Mouse (Mus musculus): Measurements from ENCODE around the gene Paqr5.

Gene Paqr5

DNA sequence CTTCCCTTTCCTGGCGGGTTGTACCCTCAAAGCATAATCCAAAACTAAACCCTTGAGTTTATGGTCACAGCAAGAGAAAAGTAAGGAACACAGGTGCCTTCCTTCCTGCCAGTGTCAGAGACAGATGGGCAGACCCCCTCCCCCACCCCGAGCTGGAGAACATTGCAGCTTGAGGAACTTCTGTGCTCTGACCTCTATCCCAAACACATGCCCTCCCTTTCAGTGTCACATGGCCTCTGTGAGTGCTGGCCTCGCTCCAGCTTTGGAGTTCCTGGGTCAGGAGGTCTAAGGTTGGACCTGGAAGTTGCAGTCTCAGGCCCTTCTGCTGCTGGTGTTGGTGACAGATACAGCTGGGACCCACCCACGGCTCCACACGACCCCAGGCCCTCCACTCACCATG is 65.9 kb downstream of the Paqr5 start:
- no peak for DNase-seq (ENCODE audit: extremely low read depth, low read depth, low spot score)

DNA sequence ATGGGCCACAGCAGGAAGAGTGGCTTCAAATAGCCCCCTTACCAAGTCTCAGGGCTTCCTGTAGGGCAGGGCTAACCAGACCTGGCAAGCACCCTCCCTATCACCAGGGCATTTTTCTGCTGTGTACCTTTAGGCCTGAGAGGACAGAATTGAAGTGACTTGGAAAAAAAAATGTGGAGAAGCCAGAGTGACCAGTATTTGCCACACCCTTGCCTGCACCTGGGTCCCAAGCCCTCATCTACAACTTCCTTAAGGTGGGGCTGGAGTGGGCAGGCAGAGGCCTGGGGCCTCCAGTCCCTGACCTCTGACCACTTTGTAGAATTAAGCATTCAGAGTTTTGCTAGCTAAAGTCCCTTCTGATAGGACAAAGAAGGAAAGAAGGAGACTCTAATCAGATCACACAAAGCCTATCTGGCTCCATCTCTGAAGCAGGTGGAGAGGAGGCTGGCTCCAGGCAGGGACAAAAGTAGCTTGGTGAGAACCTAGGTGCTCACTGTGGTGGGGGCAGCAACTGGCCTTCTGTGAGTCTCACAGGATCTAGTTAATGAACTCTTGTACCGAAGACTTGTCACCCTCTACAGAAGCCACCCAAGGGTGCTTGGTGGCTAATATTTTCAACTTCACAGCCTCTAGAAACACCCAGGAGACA is 66.6 kb downstream of the Paqr5 start:
- DNase-seq (ENCODE audit: extremely low read depth, low read depth, low spot score), result no peak

DNA sequence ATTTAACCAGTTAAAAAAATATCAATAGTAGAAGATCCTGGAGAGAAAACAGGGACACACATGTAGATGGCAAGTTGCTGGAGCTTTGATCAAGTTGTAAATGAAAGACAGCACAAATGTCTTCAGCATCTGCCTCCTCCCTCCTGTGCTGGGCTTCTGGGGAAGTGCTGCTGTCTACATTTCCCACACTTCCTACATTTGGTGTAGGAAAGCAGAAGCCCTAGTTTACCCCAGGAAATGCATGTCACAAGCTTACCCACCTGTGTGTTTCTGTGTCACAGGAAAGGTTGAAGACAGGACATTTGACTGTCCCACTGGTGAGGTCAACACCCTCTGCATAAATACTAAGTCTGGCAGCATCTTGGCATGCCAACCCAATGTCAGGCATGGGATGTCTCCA is 71.9 kb downstream of the Paqr5 start:
- no peak for DNase-seq (ENCODE audit: extremely low read depth, low read depth, low spot score)

DNA sequence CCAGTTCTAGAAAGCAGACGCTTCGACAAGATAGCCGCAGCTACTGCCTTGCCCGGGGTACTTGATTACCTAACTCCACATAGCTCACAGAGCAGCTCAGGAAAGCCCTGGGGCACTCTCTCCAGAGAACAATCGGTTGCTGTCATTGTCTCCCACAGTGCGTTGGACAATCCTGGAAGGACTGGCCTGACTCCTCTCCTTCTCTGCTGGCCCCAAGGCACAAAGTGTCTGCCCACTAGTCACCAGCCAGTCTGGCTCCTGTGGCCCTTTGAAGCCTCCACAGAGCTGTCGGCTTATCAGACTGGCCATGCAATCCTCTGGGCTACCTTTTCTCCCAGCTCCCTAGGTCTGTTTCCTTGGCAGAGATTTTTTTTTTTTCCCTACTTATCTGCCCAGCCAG is 74.4 kb downstream of the Paqr5 start:
- peak; percentile 30 for DNase-seq (ENCODE audit: extremely low read depth, low read depth, low spot score)

DNA sequence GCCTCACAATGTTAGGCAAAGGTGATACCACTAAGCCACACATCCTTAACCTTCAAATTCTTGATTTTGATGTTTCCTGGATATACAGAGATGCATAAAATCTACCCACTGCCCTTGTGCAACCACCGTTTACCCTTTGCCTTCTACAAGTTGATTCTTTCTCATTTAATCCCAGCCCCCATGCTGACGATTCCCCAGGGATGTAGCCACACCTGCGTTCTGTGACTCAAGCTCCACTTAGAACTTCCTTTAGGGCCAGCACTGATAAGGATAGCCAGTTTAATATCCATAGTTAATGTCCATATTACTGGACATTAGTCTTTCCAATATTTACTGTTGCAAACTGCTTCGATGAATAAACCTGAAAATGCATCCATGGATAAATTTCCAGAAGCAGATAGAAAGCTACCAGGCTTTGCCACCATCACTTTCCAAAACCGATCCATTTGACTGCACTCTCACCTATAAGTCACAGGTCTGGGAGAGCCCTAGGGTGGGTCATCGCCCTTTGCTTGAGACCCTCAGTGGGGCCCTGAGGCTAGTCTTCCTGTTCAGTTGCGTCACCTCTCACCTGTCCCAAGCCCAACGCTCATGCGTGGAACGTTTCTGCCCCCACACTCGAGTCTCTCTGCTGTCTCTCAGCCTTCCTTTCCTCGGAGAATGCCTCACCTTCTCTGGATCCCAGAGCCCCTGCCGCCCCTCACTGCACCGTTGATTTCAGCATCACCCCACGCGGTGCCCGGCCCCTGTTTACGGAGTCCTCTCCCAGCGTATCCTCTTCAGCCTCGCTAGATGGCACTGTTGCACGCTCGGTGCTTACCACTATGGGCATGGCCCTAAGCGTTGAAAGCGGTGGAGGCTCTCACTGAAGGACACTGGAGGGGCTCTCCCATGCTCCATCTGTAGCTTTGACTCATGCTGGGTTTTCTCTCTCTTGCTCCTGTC is 79.0 kb downstream of the Paqr5 start:
- no peak for DNase-seq (ENCODE audit: extremely low read depth, low read depth, low spot score)

DNA sequence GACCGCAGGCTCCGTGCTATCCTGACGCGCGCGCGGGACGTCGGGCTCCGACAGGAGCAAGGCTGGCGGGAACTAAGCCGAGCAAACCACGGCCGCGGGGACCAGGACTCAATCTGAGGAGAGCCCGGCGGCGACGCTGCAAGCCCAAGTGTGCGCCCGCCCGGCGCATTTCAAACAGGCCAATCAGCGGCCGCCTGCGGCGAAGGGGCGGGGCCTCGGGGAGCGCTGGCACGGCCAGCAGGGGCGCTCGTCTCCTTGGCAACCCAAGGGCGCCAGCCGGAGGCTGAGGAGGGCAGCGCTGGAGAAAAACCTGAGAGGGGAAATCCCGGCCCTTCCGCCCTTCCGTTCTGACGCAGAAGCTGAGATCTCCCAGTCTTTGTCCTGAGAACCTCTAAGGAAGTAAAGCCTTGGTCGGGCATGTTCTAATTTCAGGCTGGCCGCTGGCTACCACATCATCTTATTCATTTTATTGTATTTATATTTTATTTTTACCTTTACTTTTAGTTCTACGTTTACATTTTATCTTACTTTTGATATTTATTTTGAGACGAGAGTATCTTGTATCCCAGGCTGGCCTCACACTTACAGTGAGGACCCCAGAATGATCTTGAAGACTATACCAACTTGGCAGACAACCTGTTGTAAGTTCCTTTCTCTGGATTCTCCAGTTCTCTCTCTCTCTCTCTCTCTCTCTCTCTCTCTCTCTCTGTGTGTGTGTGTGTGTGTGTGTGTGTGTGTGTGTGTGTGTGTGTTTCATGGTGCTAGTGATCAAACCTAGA is 79.8 kb downstream of the Paqr5 start, which contains the start of gene Kif23:
Kif23 (minus strand) TSS at position 152 of the 779 bp plus-strand sequence.
- no peak for DNase-seq (ENCODE audit: extremely low read depth, low read depth, low spot score)

DNA sequence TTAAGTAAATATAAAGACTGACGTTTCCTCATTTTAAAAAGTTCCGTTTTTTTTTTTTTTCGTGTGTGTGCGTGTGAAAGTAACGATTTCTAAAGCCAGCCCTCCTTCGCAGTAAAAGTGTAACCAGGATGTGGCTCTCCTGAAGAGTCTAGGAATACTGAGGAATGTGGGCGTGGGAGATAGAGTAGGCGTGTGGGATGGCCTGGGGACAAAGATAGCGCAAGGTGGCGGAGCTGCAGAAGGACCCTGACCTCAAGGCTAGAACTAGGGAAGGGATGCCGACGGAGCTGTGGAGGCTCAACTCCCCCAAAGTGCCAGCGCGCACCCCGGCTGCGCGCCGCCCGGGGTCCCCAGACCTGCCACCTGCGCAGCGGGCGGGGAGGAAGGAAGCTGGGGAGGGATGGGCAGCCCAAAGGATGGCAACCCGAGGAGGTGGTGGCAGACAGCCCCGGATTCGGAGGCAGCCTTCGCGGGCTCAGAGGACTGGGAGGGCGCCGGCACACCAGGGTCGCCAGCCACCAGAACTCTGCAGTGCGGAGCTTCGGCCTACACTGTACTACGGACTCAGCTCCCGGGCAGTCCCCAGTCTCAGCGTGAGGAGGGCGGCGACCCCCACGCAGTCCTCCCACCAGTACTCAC is 80.6 kb downstream of the Paqr5 start:
- DNase-seq (ENCODE audit: extremely low read depth, low read depth, low spot score), result no peak

DNA sequence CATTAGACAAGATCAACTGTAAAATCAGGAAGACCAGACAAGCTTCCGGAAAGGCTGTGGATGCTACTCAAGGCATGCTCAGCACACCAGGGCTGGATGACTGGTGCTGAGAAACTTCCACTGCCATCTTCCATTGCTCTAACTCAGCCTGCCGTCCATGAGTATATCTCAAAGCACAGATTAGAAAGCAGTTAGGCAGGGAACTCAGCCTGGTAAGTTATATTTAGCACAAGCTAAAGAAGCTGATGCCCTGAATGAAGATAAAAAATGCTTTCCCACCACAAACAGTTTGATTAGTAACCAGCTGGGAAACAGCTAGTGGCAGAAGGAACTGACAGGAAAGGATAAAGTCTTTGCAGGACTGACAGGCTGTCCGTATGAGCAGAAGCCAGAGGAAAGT is 85.6 kb downstream of the Paqr5 start:
- no peak for DNase-seq (ENCODE audit: extremely low read depth, low read depth, low spot score)

DNA sequence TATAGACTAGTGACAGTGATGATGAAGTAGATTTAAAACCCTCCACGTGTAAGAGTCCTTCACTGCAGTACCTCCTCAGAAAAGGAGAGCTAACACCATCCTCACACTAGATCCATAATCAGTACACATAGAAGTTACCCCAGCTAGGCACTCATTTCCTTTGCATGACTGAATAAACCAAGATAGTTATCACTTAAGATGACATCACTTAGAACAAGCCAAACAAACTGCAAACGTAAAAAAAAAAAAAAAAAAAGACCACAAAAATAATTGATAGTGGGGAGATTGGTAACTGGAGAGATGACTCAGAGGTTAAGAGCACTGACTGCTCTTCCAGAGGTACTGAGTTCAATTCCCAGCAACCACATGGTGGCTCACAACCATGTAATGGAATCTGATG is 93.3 kb downstream of the Paqr5 start:
- no peak for DNase-seq (ENCODE audit: extremely low read depth, low read depth, low spot score)

DNA sequence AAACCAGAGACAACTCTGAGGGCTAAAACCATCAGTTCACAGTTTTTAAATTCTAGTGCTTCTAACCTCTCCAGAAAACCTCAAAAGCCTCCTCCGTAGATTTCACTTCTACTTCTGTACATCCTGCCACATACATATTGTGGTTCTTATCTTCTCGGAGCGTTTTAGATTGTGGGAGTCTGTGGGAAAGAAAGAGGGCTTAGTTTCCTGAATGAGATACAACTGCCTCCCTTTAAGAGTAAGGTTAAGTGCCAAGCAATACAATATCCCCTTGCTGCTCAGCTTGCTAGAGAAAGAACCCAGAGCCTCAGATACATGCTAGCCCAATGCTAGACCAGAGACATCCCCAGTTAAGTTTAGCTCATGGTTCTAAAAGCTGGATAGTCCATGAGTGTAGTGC is 94.6 kb downstream of the Paqr5 start:
- DNase-seq (ENCODE audit: extremely low read depth, low read depth, low spot score), result no peak

DNA sequence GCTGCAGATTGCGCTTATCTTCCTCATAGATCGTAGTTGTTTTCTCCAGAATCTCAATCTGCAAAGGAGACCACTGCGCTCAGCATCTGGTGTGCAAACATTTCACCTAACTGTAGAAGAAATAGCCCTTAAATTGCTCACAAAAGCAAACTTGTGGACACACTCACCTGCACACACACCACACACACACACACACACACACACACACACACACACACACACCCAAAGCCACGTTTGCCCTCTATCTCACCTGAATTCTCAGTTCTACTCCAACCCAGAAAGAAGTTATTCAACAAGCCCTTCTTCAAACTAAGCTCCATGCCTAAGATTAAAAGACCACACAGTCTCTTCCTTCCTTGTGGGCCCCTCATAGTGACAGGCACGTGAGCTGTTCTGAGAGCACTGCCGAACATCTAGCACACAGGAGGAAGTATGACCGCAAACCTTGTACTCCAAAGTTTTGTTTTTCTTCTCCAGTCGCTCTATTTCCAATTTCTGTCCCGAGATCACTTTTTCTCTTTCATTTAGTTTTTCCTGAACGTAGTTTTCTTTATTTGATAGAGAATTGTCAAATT is 101.5 kb downstream of the Paqr5 start:
- DNase-seq (ENCODE audit: extremely low read depth, low read depth, low spot score), result no peak

DNA sequence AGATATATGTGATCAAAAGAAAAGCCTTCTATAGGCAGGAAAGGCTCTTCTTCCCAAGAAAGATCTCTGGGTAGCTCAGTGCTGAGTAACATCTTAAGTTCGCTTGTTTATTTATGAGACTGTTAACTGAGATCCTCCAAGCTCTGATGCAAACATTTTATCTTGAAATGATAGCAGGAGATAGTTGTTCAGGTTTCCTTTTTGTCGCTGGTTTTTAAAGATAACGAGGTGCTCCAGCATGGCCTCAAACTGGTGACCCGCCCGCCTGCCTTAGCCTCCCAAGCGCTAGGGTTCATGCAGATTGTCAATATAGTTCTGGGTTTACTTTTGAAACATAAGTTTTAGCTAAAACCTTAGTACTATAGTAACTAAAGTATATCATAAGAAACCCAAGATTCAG is 106.3 kb downstream of the Paqr5 start:
- DNase-seq (ENCODE audit: extremely low read depth, low read depth, low spot score), result no peak

DNA sequence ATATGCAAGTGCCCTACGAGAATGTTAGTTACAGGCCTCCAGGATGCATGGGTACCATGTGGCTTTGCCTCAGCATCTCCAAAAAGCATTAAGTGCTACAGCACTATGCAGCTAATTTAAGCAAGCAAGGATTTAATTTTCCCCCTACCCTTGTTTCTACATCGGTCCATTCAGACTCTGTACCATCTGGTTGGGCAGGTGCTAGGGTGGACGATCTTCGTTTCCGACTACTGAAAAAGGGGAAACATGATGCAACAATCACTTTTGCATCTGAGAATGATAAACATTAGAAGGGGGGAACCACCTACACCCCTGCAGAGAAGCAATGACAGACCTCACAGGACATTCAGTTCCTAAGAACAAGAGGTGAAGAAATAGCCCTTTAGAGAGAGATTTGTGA is 107.2 kb downstream of the Paqr5 start:
- DNase-seq (ENCODE audit: extremely low read depth, low read depth, low spot score), result no peak

DNA sequence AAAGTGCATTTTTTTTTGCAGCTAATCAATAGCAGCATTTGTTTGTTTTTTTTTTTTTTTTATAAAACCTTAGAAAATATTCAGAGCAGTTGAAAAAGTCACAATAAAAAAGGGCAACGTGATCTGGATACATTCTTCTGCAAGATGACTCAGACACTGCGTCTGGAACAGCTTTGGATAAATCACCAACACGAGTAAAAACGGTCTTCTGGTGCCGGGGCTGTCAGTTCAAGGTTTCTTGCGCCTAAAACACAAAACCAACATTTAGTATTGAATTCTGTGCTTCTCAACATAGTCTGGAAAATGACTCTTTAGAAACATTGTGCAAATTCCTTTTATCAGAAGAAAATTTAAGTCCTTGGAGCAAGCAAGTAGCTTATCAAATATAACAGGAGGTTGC is 109.2 kb downstream of the Paqr5 start:
- DNase-seq (ENCODE audit: extremely low read depth, low read depth, low spot score), result no peak

DNA sequence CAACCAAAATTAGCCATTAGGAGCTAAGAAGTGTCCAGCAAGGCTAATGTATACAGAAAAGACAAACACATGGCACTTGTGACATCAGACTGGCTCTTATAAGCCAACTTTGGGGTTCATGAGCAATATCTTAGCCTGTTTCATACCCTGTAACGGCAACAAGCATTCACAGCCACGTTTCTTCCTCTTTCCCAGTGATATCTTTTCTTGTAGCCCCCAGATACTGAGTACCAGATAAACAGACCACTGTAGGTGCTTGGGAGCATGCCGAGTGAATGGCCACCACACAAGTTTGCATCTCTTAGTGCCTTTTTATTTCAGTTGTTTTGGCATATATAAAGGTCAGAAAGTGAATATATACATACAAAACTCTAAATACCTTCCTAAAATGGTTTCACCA is 109.7 kb downstream of the Paqr5 start:
- DNase-seq (ENCODE audit: extremely low read depth, low read depth, low spot score), result no peak

DNA sequence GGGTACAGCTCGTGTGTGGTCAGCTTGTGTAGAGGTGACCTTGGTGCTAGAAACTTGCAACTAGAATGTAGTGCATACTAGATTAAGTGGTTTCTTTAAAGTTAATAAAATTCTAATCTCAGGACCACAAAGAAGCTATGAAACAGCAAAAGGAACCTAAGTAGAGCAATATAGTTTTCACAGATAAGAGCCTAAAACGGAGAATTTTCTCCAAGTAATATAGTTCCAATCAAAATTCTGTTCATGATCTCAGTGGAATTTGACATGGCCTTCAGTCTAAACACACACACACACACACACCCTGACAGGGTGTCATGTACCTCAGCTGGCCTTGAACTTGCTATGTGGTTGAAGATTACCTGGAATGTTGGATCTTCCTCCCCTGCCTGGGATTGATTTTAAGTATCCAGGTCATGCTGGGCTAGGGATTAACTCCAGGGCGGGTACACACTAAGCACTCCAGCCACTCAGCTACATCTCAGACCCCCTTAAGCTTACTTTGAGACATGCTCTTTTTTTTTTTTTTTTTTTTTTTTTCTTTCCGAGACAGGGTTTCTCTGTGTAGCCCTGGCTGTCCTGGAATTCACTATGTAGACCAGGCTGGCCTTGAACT is 111.2 kb downstream of the Paqr5 start:
- no peak for DNase-seq (ENCODE audit: extremely low read depth, low read depth, low spot score)

DNA sequence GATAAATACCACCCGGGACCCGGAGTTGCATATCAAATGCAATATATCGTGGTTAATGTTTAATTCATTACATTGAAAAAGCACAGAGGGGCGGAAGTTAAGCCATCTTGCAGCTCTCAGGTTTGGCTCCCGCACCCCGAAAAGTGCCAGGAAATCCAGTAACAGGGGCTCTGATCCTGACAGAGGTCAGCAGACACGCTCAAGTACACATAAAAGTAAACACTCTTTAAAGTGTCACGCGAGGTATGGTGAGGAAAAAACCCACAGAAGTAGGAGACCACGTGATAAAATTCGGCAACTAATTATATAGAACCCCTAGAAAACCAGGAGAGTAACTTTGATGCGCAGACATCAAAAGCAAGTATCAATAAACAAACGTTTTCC is 111.7 kb downstream of the Paqr5 start:
- DNase-seq (ENCODE audit: extremely low read depth, low read depth, low spot score), result no peak

DNA sequence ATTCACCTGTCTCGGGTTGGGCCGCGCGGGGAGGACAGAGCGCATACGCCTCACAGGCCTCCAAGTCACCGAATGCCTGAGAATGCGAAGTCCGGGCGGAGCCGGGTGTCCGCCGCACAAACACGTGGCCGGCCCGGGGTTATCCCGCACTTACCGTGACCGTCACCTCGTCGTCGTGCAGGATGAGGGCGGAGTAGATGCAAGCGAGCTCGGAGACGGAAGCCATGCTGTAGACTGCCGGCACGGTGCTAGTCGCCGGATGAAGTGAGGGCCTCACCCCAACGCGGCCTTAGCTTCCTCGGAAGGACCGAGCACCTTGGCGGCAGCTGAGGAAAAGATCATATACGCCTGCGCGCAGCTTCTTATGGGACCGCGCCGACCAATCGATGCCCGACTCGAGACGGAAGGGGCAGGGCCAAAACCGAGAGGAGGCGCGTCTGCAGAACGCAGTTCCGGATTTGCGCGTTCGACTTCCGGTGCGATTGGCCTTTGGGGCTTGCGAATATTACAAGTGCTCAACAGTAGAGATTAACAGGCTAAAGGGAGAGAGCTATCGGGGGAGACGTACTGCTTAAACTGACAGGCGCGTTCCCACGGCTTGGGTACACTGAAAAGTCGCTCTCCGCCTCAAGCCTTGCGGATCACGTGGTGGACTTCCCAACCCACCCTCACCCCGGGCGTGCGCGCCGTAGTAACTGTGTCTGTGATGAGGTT is 112.3 kb downstream of the Paqr5 start, which contains the start of gene Rplp1:
Rplp1 (minus strand) TSS at position 340 of the 714 bp plus-strand sequence.
- DNase-seq (ENCODE audit: extremely low read depth, low read depth, low spot score), result peak; percentile 58

DNA sequence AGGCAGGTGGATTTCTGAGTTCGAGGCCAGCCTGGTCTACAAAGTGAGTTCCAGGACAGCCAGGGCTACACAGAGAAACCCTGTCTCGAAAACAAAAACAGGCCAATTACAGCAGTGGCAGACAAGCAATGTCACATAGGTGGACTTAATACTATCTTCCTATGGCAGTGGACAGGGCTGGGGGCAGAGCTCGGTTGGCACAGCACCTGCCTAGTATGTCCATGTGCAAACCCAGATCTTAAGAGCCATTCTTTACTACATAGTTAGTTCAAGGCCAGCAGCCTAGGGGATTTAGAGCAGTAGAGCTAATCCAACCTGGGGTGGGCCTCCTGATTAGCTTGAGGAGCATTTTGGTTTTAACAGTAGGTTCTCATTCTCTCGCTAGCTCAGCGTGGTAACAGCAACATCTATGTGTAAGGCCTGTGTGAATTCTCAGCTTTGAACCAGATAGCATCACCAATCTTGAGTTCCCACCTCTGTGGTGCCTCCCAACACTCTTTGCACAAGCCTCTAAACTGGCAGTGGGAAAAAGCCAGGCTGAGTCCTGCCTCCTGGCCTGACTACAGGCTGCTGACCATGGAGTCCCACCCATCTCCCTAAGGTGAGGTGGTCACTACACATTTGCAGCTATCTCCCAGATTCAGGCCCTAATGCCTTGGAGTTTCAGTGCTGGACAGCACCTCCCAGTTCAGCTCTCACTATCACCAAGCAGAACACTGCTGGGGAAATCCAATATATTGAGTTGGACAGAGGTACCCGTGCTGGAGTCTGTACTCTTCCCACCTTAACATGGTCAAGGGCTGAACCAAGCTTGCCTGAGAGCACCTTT is 115.1 kb downstream of the Paqr5 start:
- no peak for DNase-seq (ENCODE audit: extremely low read depth, low read depth, low spot score)
